Mouse (Mus musculus): Measurements from ENCODE around the gene Kpna2.
"Not testable (repeated sequence)": the region's sequence is repeated elsewhere in the genome, so short reads cannot be mapped to it uniquely, and the experiment has no call there.

The Kpna2 gene

DNA sequence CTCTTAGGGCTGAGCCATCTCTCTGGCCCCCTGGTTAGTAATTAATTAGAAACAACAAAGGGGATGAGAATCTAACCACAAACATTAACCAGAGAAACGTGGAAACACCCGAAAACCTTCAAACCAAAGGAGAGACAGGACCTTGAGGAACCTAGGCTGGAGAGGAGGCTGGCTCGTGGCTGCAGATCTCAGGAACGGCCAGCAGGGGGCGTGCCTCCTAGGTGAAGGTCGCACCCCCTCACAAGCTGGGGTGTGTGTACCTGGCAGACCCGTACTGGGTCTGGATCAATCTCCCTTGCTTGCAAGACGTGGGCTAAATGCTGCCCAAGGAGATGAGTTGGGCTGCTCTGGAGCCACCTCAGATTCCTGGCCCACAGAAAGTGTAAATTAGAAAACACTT is 19.3 kb upstream of the Kpna2 start:
- no peak for DNase-seq (ENCODE audit: low spot score in 2 of 2)

DNA sequence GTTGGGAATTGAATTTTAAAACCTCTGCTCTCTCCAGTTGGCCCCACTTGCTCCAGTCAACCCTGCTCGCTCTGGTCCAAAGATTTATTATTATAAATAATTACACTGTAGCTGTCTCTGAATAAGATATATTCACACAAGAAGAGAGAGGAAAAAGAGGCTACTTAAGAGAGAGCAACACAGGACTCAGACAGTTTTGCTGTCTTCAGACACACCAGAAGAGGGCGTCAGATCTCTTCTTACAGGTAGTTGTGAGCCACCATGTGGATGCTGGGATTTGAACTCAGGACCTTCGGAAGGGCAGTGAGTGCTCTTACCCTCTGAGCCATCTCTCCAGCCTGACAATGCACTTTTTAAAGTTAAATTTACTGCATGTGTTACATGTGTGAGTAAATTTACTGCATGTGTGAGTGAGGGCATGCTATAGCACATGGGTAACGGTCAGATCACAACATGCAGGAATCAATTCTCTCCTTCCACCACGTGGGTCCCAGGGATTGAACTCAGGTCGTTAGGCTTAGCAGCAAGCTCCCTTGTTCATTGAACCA is 18.1 kb upstream of the Kpna2 start:
- no peak for DNase-seq (ENCODE audit: low spot score in 2 of 2)

- no peak for DNase-seq (ENCODE audit: low spot score in 2 of 2)
Observed at GRCm38 (mm10) chr11:107016893-107017292, 17.6 kb upstream of the Kpna2 start.

DNA sequence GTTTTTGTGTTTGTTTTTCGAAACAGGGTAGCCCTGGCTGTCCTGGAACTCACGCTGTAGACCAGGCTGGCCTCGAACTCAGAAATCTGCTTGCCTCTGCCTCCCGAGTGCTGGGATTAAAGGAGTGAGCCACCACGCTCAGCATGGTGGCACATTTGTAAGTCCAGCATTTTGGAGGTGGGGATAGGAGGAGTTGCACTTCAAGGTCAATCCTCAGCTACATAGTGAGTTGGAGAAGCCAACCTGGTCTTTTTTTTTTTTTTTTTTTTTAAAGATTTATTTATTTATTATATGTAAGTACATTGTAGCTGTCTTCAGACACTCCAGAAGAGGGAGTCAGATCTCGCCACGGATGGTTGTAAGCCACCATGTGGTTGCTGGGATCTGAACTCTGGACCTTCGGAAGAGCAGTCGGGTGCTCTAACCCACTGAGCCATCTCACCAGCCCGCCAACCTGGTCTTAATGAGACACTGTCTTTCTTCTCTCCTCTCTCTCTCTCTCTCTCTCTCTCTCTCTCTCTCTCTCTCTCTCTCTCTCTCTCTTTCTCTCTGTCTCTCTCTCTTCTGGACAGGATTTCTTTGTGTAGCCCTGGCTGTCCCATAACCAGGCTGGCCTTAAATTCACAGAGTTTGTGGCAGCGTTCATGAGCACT is 16.3 kb upstream of the Kpna2 start:
- not testable (repeated sequence) for DNase-seq (ENCODE audit: low spot score in 2 of 2)

DNA sequence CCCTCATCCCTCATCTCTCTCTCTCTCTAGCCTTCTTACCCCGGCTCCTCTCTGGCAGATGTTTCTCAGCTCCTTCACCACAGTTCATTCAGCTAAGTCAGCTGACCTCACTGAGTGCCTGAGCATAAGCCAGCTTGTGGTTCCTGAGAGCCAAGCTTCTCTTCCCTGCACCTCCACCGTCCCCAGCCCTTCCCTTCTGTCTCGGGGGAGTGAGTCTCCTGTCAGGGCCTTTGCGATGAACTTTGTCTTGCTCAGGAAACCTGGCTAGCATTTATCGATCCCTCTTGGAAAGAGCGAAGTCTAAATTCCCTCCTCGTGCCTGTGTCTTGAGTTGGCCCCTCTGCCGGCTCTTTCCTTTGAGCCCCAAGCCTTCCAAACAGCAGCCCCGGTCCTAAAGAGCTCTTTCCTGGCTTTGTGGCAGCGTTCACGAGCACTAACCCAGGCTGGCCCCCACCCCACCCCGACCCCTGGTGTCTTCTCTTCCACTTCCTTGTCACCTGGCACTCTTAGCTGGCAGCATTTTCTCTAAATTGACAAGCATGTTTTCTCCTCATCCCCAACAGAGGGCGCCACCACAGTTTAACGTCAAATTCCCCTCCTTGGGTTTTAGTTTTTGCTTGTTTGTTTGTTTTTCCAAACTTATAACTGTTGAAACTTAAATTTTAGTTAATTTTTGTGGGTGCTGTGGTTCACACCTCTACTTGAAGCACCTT is 15.4 kb upstream of the Kpna2 start:
- DNase-seq (ENCODE audit: low spot score in 2 of 2): peak in 1 of 2 experiments; percentile 41

DNA sequence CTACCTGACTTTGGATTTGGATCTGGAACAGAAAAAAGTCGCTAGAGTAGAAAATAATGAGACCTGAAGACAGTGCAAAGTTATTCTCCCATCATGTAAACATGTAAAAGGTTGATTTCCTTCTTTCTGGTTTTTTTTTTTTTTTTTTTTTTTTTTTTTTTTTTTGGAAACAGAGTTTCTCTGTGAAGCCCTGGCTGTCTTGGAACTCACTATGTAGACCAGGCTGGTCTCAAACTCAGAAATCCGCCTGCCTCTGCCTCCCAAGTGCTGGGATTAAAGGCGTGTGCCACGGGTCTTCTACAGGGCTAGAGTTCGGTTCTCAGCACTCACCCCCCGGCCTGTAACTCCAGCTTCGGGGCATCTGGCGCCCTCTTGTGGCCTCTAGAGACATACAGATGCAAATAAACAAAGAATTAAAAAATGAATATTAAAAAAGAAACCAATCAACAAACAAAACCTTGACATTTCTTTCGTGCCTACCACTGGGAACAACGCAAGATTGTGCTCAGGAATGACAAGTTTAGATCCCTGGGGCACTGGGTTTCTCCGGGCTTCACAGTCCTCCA is 14.8 kb upstream of the Kpna2 start:
- no peak for DNase-seq (ENCODE audit: low spot score in 2 of 2)

GRCm38 (mm10) chr11:107012324-107013017 is 13.1 kb upstream of the Kpna2 start:
- peak; percentile 97 for DNase-seq (ENCODE audit: low spot score in 2 of 2)

DNA sequence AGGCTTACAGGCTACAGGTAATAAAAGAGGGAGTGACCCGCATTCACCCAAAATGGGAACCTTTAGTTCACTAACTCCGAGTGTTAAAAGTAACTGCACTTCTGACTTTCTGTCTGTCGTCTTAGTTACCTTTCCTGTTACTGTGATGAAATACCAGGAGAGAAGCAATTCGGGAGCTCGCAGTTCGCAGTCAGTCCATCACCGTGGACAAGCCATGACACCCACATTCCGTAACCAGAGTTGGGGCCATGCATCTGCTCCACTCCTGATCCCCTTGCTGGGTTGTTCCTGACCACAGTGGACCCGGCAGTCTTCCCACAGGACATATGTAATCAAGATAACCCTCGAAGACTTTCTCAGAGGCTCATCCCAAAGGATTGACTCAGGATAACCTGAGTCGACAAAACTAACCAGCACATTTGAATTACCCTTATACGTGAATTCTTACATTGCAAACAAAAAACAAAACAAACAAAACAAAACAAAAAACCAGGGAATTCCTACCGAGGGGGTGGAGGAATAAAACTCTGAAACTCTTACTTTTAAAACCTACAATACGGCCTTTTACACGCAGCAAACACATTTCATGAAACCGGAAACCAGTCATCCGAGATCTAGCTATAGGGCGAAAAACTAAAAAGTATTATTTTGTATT is 12.5 kb upstream of the Kpna2 start:
- DNase-seq (ENCODE audit: low spot score in 2 of 2): no peak

DNA sequence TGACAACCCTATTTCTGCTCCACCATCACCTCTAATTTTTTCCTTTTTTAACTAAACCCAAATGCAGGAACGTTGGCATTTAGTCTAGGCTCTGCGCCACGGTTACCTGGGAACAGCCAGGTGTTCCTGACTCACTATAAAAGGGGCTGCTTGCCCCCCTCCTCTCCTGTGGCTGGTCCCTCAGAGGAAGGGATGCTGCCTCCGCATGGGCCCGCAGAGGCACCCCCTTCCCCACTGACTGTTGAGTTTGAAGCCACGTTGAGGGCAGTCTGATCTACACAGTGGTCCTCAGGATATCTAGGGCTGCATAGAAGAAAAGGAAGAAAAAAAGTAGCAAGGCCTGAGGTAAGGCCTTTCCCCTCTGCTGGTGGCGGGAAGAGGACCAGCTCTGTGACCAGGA is 11.8 kb upstream of the Kpna2 start:
- DNase-seq (ENCODE audit: low spot score in 2 of 2): no peak

DNA sequence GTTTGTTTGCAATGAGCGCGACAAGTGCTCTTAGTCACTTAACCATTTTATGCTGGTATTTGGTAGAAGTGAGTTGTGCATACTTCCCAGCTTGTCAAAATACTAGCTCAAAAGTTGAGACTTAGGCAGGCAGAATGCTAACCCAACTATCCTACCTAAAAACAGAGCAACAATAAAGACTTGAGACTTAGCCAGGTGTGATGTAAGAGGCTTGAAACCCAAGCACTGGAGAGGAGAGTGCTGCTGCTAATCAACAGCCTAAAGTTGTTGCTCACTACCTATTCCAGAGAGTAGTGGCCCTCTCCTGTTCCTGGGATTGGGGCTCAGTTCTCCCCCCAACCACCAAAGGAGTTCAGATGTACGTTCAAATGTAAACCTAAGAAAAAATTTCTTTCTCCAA is 11.1 kb upstream of the Kpna2 start:
- no peak for DNase-seq (ENCODE audit: low spot score in 2 of 2)

GRCm38 (mm10) chr11:107005538-107005937 is 6.2 kb upstream of the Kpna2 start:
- DNase-seq (ENCODE audit: low spot score in 2 of 2): no peak

DNA sequence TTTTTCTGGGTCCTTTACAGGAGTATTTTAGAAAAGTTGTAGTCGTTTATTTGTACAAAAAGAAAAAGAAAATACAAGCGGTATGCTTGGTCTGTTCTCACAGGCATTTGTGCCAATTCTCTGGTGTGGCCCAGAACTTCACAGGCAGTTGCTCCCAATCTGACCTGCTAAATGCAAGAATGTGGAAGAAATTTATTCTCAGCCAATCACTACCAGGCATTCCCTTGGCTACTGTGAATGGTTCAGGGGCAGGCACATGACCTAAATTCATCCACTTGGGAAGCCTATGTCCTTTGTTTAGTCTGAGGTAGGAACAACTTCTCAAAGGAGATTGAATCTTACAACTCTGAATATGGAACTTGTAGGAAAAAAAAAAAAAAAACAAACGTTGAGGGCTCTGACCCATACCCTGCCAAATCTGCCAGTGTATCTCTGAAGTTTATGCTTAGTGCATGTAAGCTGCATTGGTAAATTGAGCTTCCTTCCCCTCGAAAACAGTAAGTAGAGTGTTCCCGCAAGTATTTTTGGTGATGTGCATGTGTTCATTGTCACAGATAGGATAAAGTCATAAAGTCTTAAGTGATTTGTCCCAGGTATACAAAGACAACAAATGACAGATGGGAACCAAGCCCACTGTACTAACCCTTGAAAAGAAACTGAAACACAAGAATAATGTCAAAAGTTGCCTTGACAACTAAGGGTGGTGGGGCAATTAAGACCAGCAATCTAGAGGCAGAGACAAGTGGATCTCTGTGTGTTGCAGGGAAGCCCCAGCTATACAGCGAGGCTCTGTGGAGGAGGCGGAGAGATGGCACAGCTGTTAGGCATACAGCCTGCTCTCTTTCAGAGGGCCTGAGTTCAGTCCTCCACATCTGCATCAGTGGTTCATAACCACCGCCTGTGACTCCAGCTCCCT is 2.7 kb upstream of the Kpna2 start:
- DNase-seq (ENCODE audit: low spot score in 2 of 2): no peak

DNA sequence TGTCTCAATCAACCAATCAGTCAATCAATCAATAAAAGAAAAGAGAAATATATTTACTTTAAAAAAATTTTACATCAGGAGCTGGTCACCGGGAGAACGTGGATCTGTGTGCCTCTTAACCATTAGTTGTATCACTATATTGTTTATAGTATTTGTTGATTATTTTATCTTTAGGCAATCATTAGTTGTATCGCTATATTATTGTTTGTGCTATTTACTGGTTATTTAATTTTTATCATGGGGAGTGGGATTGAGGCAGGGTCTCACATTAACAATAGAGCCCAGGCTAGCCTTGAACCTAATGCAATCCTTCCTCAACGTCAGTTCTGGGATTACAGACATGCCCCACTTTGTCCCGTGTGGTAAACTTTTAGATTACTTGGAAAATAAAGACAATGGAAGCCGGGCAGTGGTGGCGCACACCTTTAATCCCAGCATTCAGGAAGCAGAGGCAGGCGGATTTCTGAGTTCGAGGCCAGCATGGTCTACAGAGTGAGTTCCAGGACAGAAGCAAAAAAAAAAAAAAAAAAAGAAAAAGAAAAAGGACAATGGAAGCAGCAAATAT is 690 bp upstream of the Kpna2 start:
- DNase-seq (ENCODE audit: low spot score in 2 of 2): no peak

DNA sequence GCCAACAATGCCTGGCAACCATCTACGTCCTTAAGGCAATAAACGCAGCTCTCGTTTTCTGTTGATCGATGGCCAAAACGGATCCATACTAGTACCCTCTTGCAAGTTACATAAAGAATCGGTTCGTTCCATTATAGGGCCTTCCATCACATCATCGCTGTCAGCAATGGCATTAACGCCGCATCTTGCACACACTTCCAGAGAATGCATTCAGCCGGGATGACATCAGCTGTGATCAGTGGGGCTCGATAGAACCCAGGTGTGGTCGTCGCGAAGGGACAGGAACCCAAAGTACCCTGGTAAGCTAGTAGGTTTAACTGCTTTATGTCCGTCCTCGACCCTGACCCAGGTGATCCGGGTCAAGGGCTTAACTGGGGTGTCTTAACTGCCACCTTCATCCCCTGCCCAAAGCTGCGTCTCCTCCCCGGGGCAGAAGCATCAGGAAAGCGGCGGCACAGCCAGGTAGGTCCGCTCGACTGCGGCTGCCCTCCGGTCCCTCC is 640 bp downstream of the Kpna2 start:
- peak in 1 of 2 experiments; percentile 32 for DNase-seq (ENCODE audit: low spot score in 2 of 2)

DNA sequence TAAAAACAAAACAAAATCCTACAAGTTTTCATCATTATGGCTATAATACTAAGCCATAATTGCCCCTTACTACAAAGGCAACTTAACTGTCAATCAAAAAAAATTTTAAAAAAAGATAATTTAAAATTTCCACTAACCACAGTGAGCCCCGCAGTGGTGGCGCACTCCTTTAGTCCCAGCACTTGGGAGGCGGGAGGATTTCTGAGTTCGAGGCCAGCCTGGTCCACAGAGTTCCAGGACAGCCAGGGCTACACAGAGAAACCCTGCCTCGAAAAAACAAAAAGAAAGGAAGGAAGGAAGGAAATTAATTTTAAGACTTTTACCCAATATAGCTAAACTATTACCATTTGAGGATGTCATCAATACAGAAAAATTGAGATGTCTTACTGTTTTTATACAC is 1.4 kb downstream of the Kpna2 start:
- DNase-seq (ENCODE audit: low spot score in 2 of 2): no peak

DNA sequence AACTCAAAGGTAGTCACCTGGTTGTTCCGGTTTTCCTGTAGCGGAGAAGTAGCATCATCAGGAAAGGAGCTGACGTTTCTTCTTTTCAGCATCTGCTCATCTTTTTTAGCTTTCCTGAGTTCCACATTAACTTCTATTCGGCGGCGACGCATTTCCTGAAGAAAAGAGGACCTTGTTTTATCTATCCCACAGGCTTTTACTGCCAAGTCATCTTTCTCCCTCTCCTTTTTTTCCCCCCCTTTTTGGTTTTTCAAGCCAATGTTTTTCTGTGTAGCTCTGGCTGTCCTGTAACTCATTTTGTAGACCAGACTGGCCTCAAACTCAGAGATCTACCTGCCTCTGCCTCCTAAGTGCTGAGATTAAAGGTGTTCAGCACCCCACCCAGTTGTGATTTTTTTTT is 2.8 kb downstream of the Kpna2 start:
- DNase-seq (ENCODE audit: low spot score in 2 of 2): not testable (repeated sequence)

GRCm38 (mm10) chr11:106994246-106995085 is 4.9 kb downstream of the Kpna2 start:
- no peak for DNase-seq (ENCODE audit: low spot score in 2 of 2)

GRCm38 (mm10) chr11:106987384-106987783 is 12.0 kb downstream of the Kpna2 start:
- no peak for DNase-seq (ENCODE audit: low spot score in 2 of 2)

GRCm38 (mm10) chr11:106985979-106986604 is 13.2 kb downstream of the Kpna2 start:
- DNase-seq (ENCODE audit: low spot score in 2 of 2): not testable (repeated sequence)

All from spleen, postnatal 36 days (tissue).